Comparison of ENCODE assay signal across 8 mouse cellular contexts in the genomic region with DNA sequence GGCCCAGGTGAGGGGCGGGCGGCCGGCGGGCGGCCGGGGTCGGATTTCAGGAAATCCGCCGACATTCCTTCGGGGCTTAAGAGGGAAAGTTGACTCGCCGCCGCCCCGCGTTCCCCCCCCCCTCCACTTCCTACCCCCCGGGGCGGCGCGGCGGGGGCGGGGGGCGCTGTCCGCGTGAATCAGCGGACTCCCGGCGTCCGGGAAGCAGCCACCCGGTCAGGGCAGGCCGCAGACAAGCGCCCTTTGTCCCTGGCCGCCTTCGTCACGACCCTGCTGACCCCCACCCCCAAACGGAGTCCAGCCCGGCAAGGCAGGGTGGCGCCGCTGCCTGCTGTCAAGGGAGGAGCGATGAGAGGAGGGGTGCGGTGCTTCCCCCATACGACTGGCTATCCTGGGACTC. TPM values are rescaled to one million over a fixed set of nuclear protein-coding genes. Genes with fewer than 3 reads are reported as not detected.
DNase-seq lines count a peak whose midpoint lies in the region; ATAC-seq and TF ChIP-seq lines count a peak whose summit lies in the region.

No protein-coding gene starts in this region.

- WGBS in spleen, adult 2 months = 2% methylated on average over 12 of the region's 41 CpGs
- WGBS in forebrain, embryonic 16.5 days = 1% methylated on average over 27 of the region's 41 CpGs
- 2% methylated on average over 31 of the region's 41 CpGs for WGBS in limb, embryonic 13.5 days
- 3% methylated on average over 36 of the region's 41 CpGs for WGBS in stomach, embryonic 15.5 days

- H3K9ac ChIP-seq in forebrain, embryonic 16.5 days (replicated peaks; ENCODE audit: low read depth, low read length) = no peak overlapping the region
- H3K9ac ChIP-seq in limb, embryonic 13.5 days = peak overlapping the region; percentile 54
- 0 out of 2 replicates have a peak overlapping the region, but pooled peaks have one; percentile 1 for H3K9ac ChIP-seq in stomach, embryonic 15.5 days

- peaks cover 50% of the 10 kb centered on the region for H3K27me3 ChIP-seq in spleen, adult 2 months (ENCODE audit: control insufficient read depth, insufficient read depth, low read length)
- peaks cover 88% of the 10 kb centered on the region for H3K27me3 ChIP-seq in forebrain, embryonic 16.5 days (replicated peaks; ENCODE audit: control insufficient read depth, insufficient read depth, low read length)
- peaks cover 92% of the 10 kb centered on the region for H3K27me3 ChIP-seq in limb, embryonic 13.5 days
- peaks cover 96% of the 10 kb centered on the region for H3K27me3 ChIP-seq in stomach, embryonic 15.5 days (replicated peaks)

- H3K4me1 ChIP-seq in spleen, adult 2 months (ENCODE audit: control insufficient read depth, insufficient read depth, insufficient read length) = peaks cover 23% of the 10 kb centered on the region
- H3K4me1 ChIP-seq in forebrain, embryonic 16.5 days (replicated peaks; ENCODE audit: control insufficient read depth, insufficient read depth, low read length) = peaks cover 43% of the 10 kb centered on the region
- H3K4me1 ChIP-seq in limb, embryonic 13.5 days = peaks cover 80% of the 10 kb centered on the region
- peaks cover 56% of the 10 kb centered on the region for H3K4me1 ChIP-seq in stomach, embryonic 15.5 days

- intact Hi-C loops in left cerebral cortex, postnatal 36 days (cut with DNase I) = loop anchor here (5.0 kb wide), 2 partner anchors 37 to 72 kb away; no protein-coding TSS in a partner anchor
- intact Hi-C loops in gastrocnemius, postnatal 14 days (cut with DNase I; ENCODE audit: low total_unique reads) = no loop called here

- no peaks in the 10 kb centered on the region for H3K9me3 ChIP-seq in forebrain, embryonic 16.5 days (ENCODE audit: control insufficient read depth, low read length)
- no peaks in the 10 kb centered on the region for H3K9me3 ChIP-seq in limb, embryonic 13.5 days
- H3K9me3 ChIP-seq in stomach, embryonic 15.5 days = no peaks in the 10 kb centered on the region

- H3K4me2 ChIP-seq in forebrain, embryonic 16.5 days (ENCODE audit: low read length) = peak overlapping the region; percentile 17; the same call in 1 of the 2 replicates
- peak overlapping the region; percentile 90 for H3K4me2 ChIP-seq in limb, embryonic 13.5 days (replicated peaks)
- peak overlapping the region; percentile 65 for H3K4me2 ChIP-seq in stomach, embryonic 15.5 days

- H3K27ac ChIP-seq in spleen, adult 2 months (ENCODE audit: insufficient read depth, low read length) = no peak overlapping the region
- no peak overlapping the region for H3K27ac ChIP-seq in forebrain, embryonic 16.5 days (ENCODE audit: low read length)
- no peak overlapping the region for H3K27ac ChIP-seq in limb, embryonic 13.5 days
- no peak overlapping the region for H3K27ac ChIP-seq in stomach, embryonic 15.5 days

- no peak for TF ChIP-seq POLR2A in spleen, adult 2 months (IDR thresholded peaks at IDR 0.05; ENCODE audit: low read depth, low read length)

- no peaks in the 10 kb centered on the region for H3K36me3 ChIP-seq in spleen, adult 2 months (ENCODE audit: control insufficient read depth, insufficient read depth, low read length)
- H3K36me3 ChIP-seq in forebrain, embryonic 16.5 days (ENCODE audit: control insufficient read depth, insufficient read depth) = no peaks in the 10 kb centered on the region
- H3K36me3 ChIP-seq in limb, embryonic 13.5 days = no peaks in the 10 kb centered on the region
- H3K36me3 ChIP-seq in stomach, embryonic 15.5 days = no peaks in the 10 kb centered on the region

- TF ChIP-seq CTCF in spleen, adult 2 months (IDR thresholded peaks at IDR 0.05; ENCODE audit: extremely low read depth, insufficient read depth, insufficient read length, insufficient replicate concordance) = no peak

- ATAC-seq in forebrain, embryonic 16.5 days = no peak
- no peak for ATAC-seq in limb, embryonic 13.5 days (ENCODE audit: low FRiP score, low read depth)
- ATAC-seq in stomach, embryonic 15.5 days (ENCODE audit: insufficient read depth, low FRiP score, low read depth) = no peak
- ATAC-seq in erythroid progenitor cell, adult 5-6 weeks (replicated peaks; ENCODE audit: low FRiP score, poor library complexity, severe bottlenecking) = no peak

- H3K4me3 ChIP-seq in spleen, adult 2 months (ENCODE audit: extremely low read depth, insufficient read depth, insufficient read length) = peak overlapping the region; percentile 0; the same call in 1 of the 2 replicates
- no peak overlapping the region for H3K4me3 ChIP-seq in forebrain, embryonic 16.5 days (replicated peaks; ENCODE audit: low read length)
- H3K4me3 ChIP-seq in limb, embryonic 13.5 days = peak overlapping the region; percentile 37
- H3K4me3 ChIP-seq in stomach, embryonic 15.5 days (replicated peaks) = peak overlapping the region; percentile 35

- DNase-seq in spleen, adult 2 months (ENCODE audit: low read depth in 1 of 2, low spot score in 2 of 2) = no peak
- DNase-seq in spleen, adult 12 weeks (ENCODE audit: low spot score) = no peak
- DNase-seq in left cerebral cortex, postnatal 36 days (ENCODE audit: low spot score in 2 of 2) = no peak
- DNase-seq in gastrocnemius, postnatal 14 days = no peak

RNA-seq across cellular contexts. Expression of a gene that starts 2.4 kb away (rescaled TPM):
- 0.14 TPM in 1 of 2 replicates, not detected in the other for polyA plus RNA-seq in spleen, adult 2 months (2012; rRNA removed)
- polyA plus RNA-seq in forebrain, embryonic 16.5 days (2015; fragmentation: Nextera tagmentation; extraction: Ambion mirVana) = 74.9 and 90.8 TPM in 2 replicates
- 24.2 and 26.6 TPM in 2 replicates for polyA plus RNA-seq in limb, embryonic 13.5 days (2015; fragmentation: Nextera tagmentation; extraction: Ambion mirVana)
- polyA plus RNA-seq in stomach, embryonic 15.5 days (2015; fragmentation: Nextera tagmentation; extraction: Ambion mirVana) = 3.0 and 3.5 TPM in 2 replicates
- 3.2 TPM in 1 of 2 replicates, not detected in the other for total RNA-seq in erythroid progenitor cell, adult 5-6 weeks (2015; ENCODE audit: low replicate concordance)
- total RNA-seq in erythroid progenitor cell, adult 5-6 weeks (2017; ENCODE audit: low replicate concordance) = not detected in 2 replicates
- total RNA-seq in left cerebral cortex, postnatal 36 days (2021) = 100 to 1,000 TPM; 279 to 317 TPM
- total RNA-seq in gastrocnemius, postnatal 14 days (2021) = not detected

RNA-seq across cellular contexts. Expression of a gene that starts 3.4 kb away (rescaled TPM):
- polyA plus RNA-seq in spleen, adult 2 months (2012; rRNA removed) = 3.4 and 5.4 TPM in 2 replicates
- polyA plus RNA-seq in forebrain, embryonic 16.5 days (2015; fragmentation: Nextera tagmentation; extraction: Ambion mirVana) = 6.1 and 8.2 TPM in 2 replicates
- 83.3 and 85.0 TPM in 2 replicates for polyA plus RNA-seq in limb, embryonic 13.5 days (2015; fragmentation: Nextera tagmentation; extraction: Ambion mirVana)
- 2.9 and 4.1 TPM in 2 replicates for polyA plus RNA-seq in stomach, embryonic 15.5 days (2015; fragmentation: Nextera tagmentation; extraction: Ambion mirVana)
- total RNA-seq in erythroid progenitor cell, adult 5-6 weeks (2015; ENCODE audit: low replicate concordance) = not detected in 2 replicates
- 1.4 TPM in 1 of 2 replicates, not detected in the other for total RNA-seq in erythroid progenitor cell, adult 5-6 weeks (2017; ENCODE audit: low replicate concordance)
- 1 to 10 TPM; 4.1 to 4.6 TPM for total RNA-seq in left cerebral cortex, postnatal 36 days (2021)
- 1 to 10 TPM; 1.5 to 1.9 TPM for total RNA-seq in gastrocnemius, postnatal 14 days (2021)

RNA-seq across cellular contexts. Expression of a gene that starts 12.8 kb away (rescaled TPM):
- 21.8 and 30.9 TPM in 2 replicates for polyA plus RNA-seq in spleen, adult 2 months (2012; rRNA removed)
- 23.1 and 26.2 TPM in 2 replicates for polyA plus RNA-seq in forebrain, embryonic 16.5 days (2015; fragmentation: Nextera tagmentation; extraction: Ambion mirVana)
- polyA plus RNA-seq in limb, embryonic 13.5 days (2015; fragmentation: Nextera tagmentation; extraction: Ambion mirVana) = 29.0 and 30.3 TPM in 2 replicates
- polyA plus RNA-seq in stomach, embryonic 15.5 days (2015; fragmentation: Nextera tagmentation; extraction: Ambion mirVana) = 20.5 and 20.7 TPM in 2 replicates
- 5.0 and 10.1 TPM in 2 replicates for total RNA-seq in erythroid progenitor cell, adult 5-6 weeks (2015; ENCODE audit: low replicate concordance)
- total RNA-seq in erythroid progenitor cell, adult 5-6 weeks (2017; ENCODE audit: low replicate concordance) = 4.0 and 5.1 TPM in 2 replicates
- 10 to 100 TPM; 43.6 to 44.6 TPM for total RNA-seq in left cerebral cortex, postnatal 36 days (2021)
- total RNA-seq in gastrocnemius, postnatal 14 days (2021) = 1 to 10 TPM; 5.4 TPM

RNA-seq across cellular contexts. Expression of a gene that starts 17.0 kb away (rescaled TPM):
- polyA plus RNA-seq in spleen, adult 2 months (2012; rRNA removed) = 86.2 and 132 TPM in 2 replicates
- 149 and 157 TPM in 2 replicates for polyA plus RNA-seq in forebrain, embryonic 16.5 days (2015; fragmentation: Nextera tagmentation; extraction: Ambion mirVana)
- polyA plus RNA-seq in limb, embryonic 13.5 days (2015; fragmentation: Nextera tagmentation; extraction: Ambion mirVana) = 139 and 148 TPM in 2 replicates
- polyA plus RNA-seq in stomach, embryonic 15.5 days (2015; fragmentation: Nextera tagmentation; extraction: Ambion mirVana) = 125 and 130 TPM in 2 replicates
- total RNA-seq in erythroid progenitor cell, adult 5-6 weeks (2015; ENCODE audit: low replicate concordance) = 22.3 TPM in 1 of 2 replicates, not detected in the other
- total RNA-seq in erythroid progenitor cell, adult 5-6 weeks (2017; ENCODE audit: low replicate concordance) = 17.8 and 19.6 TPM in 2 replicates
- total RNA-seq in left cerebral cortex, postnatal 36 days (2021) = 100 to 1,000 TPM; 106 to 108 TPM
- total RNA-seq in gastrocnemius, postnatal 14 days (2021) = 100 to 1,000 TPM; 118 to 122 TPM

RNA-seq across cellular contexts. Expression of a gene that starts 21.0 kb away (rescaled TPM):
- 611 and 613 TPM in 2 replicates for polyA plus RNA-seq in spleen, adult 2 months (2012; rRNA removed)
- 660 and 697 TPM in 2 replicates for polyA plus RNA-seq in forebrain, embryonic 16.5 days (2015; fragmentation: Nextera tagmentation; extraction: Ambion mirVana)
- 856 and 861 TPM in 2 replicates for polyA plus RNA-seq in limb, embryonic 13.5 days (2015; fragmentation: Nextera tagmentation; extraction: Ambion mirVana)
- 843 and 950 TPM in 2 replicates for polyA plus RNA-seq in stomach, embryonic 15.5 days (2015; fragmentation: Nextera tagmentation; extraction: Ambion mirVana)
- 1,194 and 1,251 TPM in 2 replicates for total RNA-seq in erythroid progenitor cell, adult 5-6 weeks (2015; ENCODE audit: low replicate concordance)
- 418 and 1,480 TPM in 2 replicates for total RNA-seq in erythroid progenitor cell, adult 5-6 weeks (2017; ENCODE audit: low replicate concordance)
- 100 to 1,000 TPM; 828 to 997 TPM for total RNA-seq in left cerebral cortex, postnatal 36 days (2021)
- 1,000 to 10,000 TPM; 1,030 to 1,066 TPM for total RNA-seq in gastrocnemius, postnatal 14 days (2021)

Comparison
In these comparisons a context has a peak if more than half of its experiments do, and no peak if none do; other contexts are left out.
1. H3K4me2 ChIP-seq: peak in every context shown above with its lines; median percentile 90 in limb, embryonic 13.5 days; 65 in stomach, embryonic 15.5 days; 17 in forebrain, embryonic 16.5 days.